Mouse (Mus musculus) hindlimb bud, embryonic 11.5 days (tissue): ENCODE data around the gene Fscn3.

ENCODE experiments used
- DNase-seq: peaks from one replicate; pipeline ENCODE4 v3.0.0-alpha.2; 2012; ENCODE audit warnings: low read depth, low spot score; ENCODE audit errors: extremely low spot score

Gene Fscn3

GRCm38 (mm10) chr6:28486008-28486407 is 58.4 kb downstream of the Fscn3 start:
- no peak for DNase-seq

GRCm38 (mm10) chr6:28486471-28486870 is 58.9 kb downstream of the Fscn3 start:
- no peak for DNase-seq

- no peak for DNase-seq
Observed at GRCm38 (mm10) chr6:28486905-28487304, 59.3 kb downstream of the Fscn3 start.
